Mouse (Mus musculus) myocyte (in vitro differentiated cells): ENCODE data around the gene Ube2d1. TPM values are rescaled to one million over a fixed set of nuclear protein-coding genes. Genes with fewer than 3 reads are reported as not detected.

Source experiments
- H3K27me3 ChIP-seq: one replicate; pipeline ENCODE4 v1.6.1; 2011; ENCODE audit not compliant: control insufficient read depth, insufficient read depth, insufficient read length
- H3K36me3 ChIP-seq: one replicate; pipeline ENCODE4 v1.6.1; 2011; ENCODE audit not compliant: control insufficient read depth, insufficient read depth
- H3K4me2 ChIP-seq: one replicate; pipeline ENCODE4 v1.6.1; 2011; ENCODE audit warnings: low read depth, control low read depth
- H3K4me3 ChIP-seq: one replicate; pipeline ENCODE4 v1.5.1; 2011; ENCODE audit warnings: mild to moderate bottlenecking, control low read depth, moderate library complexity
- H3K79me2 ChIP-seq: one replicate; pipeline ENCODE4 v1.6.1; 2011; ENCODE audit not compliant: control insufficient read depth, insufficient read depth
- H3ac ChIP-seq: one replicate; pipeline ENCODE4 v1.6.1; 2011; ENCODE audit not compliant: control insufficient read depth, insufficient read length
- CEBPB ChIP-seq: IDR thresholded peaks from 2 replicates; pipeline ENCODE4 v1.6.1; 2011; ENCODE audit warnings: mild to moderate bottlenecking, moderate library complexity; ENCODE audit not compliant: poor library complexity, insufficient read depth, severe bottlenecking
- E2F4 ChIP-seq: IDR thresholded peaks from one replicate; pipeline ENCODE4 v1.6.1; 2011; ENCODE audit warnings: mild to moderate bottlenecking, control low read depth, moderate library complexity; ENCODE audit not compliant: insufficient read depth
- MAX ChIP-seq: IDR thresholded peaks from one replicate; pipeline ENCODE4 v1.6.1; 2011; ENCODE audit warnings: low read depth, mild to moderate bottlenecking, control low read depth
- MYOD1 ChIP-seq, 3 experiments: IDR thresholded peaks; one replicate each; pipeline ENCODE4 v1.6.1; 2011; ENCODE audit warnings: control low read depth in 2 of 3, low read depth in 2 of 3, mild to moderate bottlenecking in 2 of 3, moderate library complexity in 1 of 3; ENCODE audit not compliant: insufficient read length in 2 of 3, control insufficient read depth in 1 of 3
- MYOG ChIP-seq, 3 experiments: IDR thresholded peaks; one replicate each; pipeline ENCODE4 v1.6.1; 2011; ENCODE audit warnings: control low read depth in 2 of 3, low read depth in 2 of 3, mild to moderate bottlenecking in 2 of 3; ENCODE audit not compliant: insufficient read length in 2 of 3, control insufficient read depth in 1 of 3, insufficient read depth in 1 of 3
- POLR2A ChIP-seq: IDR thresholded peaks from one replicate; pipeline ENCODE4 v1.6.1; 2011; ENCODE audit warnings: low read depth, mild to moderate bottlenecking, control low read depth, moderate library complexity; ENCODE audit not compliant: insufficient read length
- POLR2AphosphoS2 ChIP-seq: IDR thresholded peaks from one replicate; pipeline ENCODE4 v1.6.1; 2011; ENCODE audit warnings: low read depth, control low read depth; ENCODE audit not compliant: insufficient read length
- REST ChIP-seq: IDR thresholded peaks from one replicate; pipeline ENCODE4 v1.6.1; 2011; ENCODE audit warnings: mild to moderate bottlenecking, control low read depth, moderate library complexity; ENCODE audit not compliant: insufficient read depth, insufficient read length
- SRF ChIP-seq: IDR thresholded peaks from one replicate; pipeline ENCODE4 v1.6.1; 2011; ENCODE audit warnings: low read depth; ENCODE audit not compliant: control insufficient read depth, insufficient read length
- TCF12 ChIP-seq: IDR thresholded peaks from one replicate; pipeline ENCODE4 v1.6.1; 2011; ENCODE audit warnings: mild to moderate bottlenecking, control low read depth; ENCODE audit not compliant: poor library complexity, insufficient read depth, severe bottlenecking
- TCF3 ChIP-seq: IDR thresholded peaks from one replicate; pipeline ENCODE4 v1.6.1; 2011; ENCODE audit warnings: low read depth, control low read depth; ENCODE audit not compliant: insufficient read length
- USF1 ChIP-seq: IDR thresholded peaks from one replicate; pipeline ENCODE4 v1.6.1; 2011; ENCODE audit warnings: low read depth, mild to moderate bottlenecking, control low read depth, moderate library complexity
- polyA plus RNA-seq: library from polyadenylated mRNA; unstranded; fragments of >200 nt; fragmentation: generic; extraction: Trizol; gene quantifications from one replicate; pipeline ENCODE4 v1.2.1, GENCODE M21; 2012; ENCODE audit warnings: missing spikeins

The Ube2d1 gene
- polyA plus RNA-seq, 1 experiment: 69.3 TPM

DNA sequence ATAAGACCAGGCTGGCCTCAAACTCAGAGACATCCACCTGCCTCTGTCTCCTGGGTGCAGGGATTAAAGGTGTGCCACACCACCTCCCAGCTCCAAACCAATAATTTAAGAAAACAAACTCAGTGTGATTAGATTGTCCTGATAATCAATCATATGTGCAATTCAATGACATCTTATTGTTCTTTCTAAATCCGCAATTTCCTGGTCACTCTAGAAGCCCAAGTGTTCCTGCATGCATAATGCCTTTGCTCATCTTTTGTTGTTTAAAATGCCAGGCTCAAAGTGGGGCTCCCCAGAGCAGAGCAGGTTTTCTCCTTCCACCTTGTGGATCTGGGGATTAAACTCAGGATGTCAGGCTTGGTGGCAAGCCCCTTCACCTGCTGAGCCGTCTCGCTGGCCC is 25.2 kb upstream of the Ube2d1 start:
- TF ChIP-seq POLR2A (no peak), MYOG (IDR thresholded peaks at IDR 0.05; ENCODE audit: control insufficient read depth in 1 of 3, insufficient read depth in 1 of 3, insufficient read length in 2 of 3, low read depth in 2 of 3) (no peak), USF1 (no peak), SRF (no peak), CEBPB (no peak), REST (no peak), TCF12 (no peak), TCF3 (no peak), E2F4 (no peak), POLR2AphosphoS2 (no peak), MAX (no peak), MYOD1 (IDR thresholded peaks at IDR 0.05; ENCODE audit: control insufficient read depth in 1 of 3, insufficient read length in 2 of 3, low read depth in 2 of 3) (no peak)

GRCm38 (mm10) chr10:71308199-71308598 is 23.1 kb upstream of the Ube2d1 start:
- H3K36me3 ChIP-seq: no peaks in the 10 kb centered on the region
- H3K4me2 ChIP-seq: no peak overlapping the region

More for the DNA sequence above, 25.2 kb upstream of the Ube2d1 start:
- Histone ChIP-seq H3K36me3 (no peaks in the 10 kb centered on the region), H3K27me3 (no peaks in the 10 kb centered on the region), H3K4me3 (no peak overlapping the region), H3K4me2 (no peak overlapping the region), H3ac (no peak overlapping the region), H3K79me2 (no peaks in the 10 kb centered on the region)

DNA sequence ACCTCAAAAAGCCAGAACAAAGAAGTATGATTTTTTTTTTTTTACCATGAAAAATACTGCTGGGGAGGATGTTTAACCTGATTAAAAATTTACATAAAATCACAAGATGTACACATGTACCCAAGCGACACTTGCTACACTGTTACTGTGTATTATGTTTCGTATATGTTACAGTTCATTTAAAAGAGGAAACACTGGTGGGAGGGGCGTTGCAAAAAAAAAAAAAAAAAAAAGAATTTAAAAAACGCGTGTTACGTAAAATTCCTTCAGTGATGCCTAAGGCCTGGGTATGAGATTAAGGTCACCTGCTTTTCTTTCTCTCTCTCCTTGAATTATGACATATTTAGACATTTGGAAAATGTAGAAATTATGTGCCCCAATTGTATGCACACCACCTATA is 21.7 kb upstream of the Ube2d1 start:
- H3K4me3 ChIP-seq: peak overlapping the region; percentile 8
- peak overlapping the region; percentile 76 for H3K4me2 ChIP-seq
- TF ChIP-seq TCF3 (no peak), E2F4 (no peak), MYOD1 (IDR thresholded peaks at IDR 0.05; ENCODE audit: control insufficient read depth in 1 of 3, insufficient read length in 2 of 3, low read depth in 2 of 3) (no peak)
- H3K79me2 ChIP-seq: no peaks in the 10 kb centered on the region
- no peak overlapping the region for H3ac ChIP-seq
- H3K36me3 ChIP-seq: no peaks in the 10 kb centered on the region
- H3K27me3 ChIP-seq: no peaks in the 10 kb centered on the region

More at GRCm38 (mm10) chr10:71308199-71308598, 23.1 kb upstream of the Ube2d1 start:
- no peak overlapping the region for H3K4me3 ChIP-seq
- no peak for TF ChIP-seq E2F4
- no peak for TF ChIP-seq POLR2AphosphoS2
- TF ChIP-seq REST: no peak
- no peak for TF ChIP-seq CEBPB
- TF ChIP-seq MYOD1 (IDR thresholded peaks at IDR 0.05; ENCODE audit: control insufficient read depth in 1 of 3, insufficient read length in 2 of 3, low read depth in 2 of 3): no peak
- TF ChIP-seq SRF: no peak
- TF ChIP-seq MYOG (IDR thresholded peaks at IDR 0.05; ENCODE audit: control insufficient read depth in 1 of 3, insufficient read depth in 1 of 3, insufficient read length in 2 of 3, low read depth in 2 of 3): no peak
- TF ChIP-seq MAX: no peak
- TF ChIP-seq TCF12: no peak
- TF ChIP-seq TCF3: no peak
- TF ChIP-seq POLR2A: no peak
- no peak for TF ChIP-seq USF1
- H3ac ChIP-seq: no peak overlapping the region
- no peaks in the 10 kb centered on the region for H3K79me2 ChIP-seq
- no peaks in the 10 kb centered on the region for H3K27me3 ChIP-seq

DNA sequence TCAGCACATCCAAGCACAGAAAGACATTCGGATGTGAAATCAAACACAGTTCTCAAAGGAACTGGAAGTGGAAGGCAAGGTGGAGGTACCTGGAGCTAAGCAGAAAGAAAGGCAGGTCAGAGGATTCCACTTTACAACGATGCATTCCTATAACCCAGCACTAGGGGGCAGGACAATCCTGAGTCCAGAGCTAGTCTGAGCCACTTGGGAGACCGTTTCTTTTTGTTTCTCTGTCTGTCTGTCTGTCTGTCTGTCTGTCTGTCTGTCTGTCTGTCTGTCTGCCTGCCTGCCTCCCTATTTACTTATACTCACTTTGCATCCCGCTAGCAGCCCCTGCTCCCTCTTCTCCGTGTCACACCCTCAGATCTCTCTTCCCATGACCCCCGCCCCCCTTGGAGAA is 21.1 kb upstream of the Ube2d1 start:
- H3K4me2 ChIP-seq: peak overlapping the region; percentile 76
- no peaks in the 10 kb centered on the region for H3K36me3 ChIP-seq
- no peak overlapping the region for H3ac ChIP-seq
- H3K4me3 ChIP-seq: peak overlapping the region; percentile 8
- no peaks in the 10 kb centered on the region for H3K27me3 ChIP-seq
- no peaks in the 10 kb centered on the region for H3K79me2 ChIP-seq
- TF ChIP-seq USF1 (no peak), REST (no peak), MYOG (IDR thresholded peaks at IDR 0.05; ENCODE audit: control insufficient read depth in 1 of 3, insufficient read depth in 1 of 3, insufficient read length in 2 of 3, low read depth in 2 of 3) (no peak), MAX (no peak), CEBPB (no peak), MYOD1 (IDR thresholded peaks at IDR 0.05; ENCODE audit: control insufficient read depth in 1 of 3, insufficient read length in 2 of 3, low read depth in 2 of 3) (no peak), TCF3 (no peak), TCF12 (no peak), E2F4 (no peak)

- no peaks in the 10 kb centered on the region for H3K36me3 ChIP-seq
- no peak overlapping the region for H3K4me2 ChIP-seq
- TF ChIP-seq MAX (no peak), POLR2A (no peak), CEBPB (no peak), MYOD1 (IDR thresholded peaks at IDR 0.05; ENCODE audit: control insufficient read depth in 1 of 3, insufficient read length in 2 of 3, low read depth in 2 of 3) (no peak), TCF12 (no peak), E2F4 (no peak), SRF (no peak), MYOG (IDR thresholded peaks at IDR 0.05; ENCODE audit: control insufficient read depth in 1 of 3, insufficient read depth in 1 of 3, insufficient read length in 2 of 3, low read depth in 2 of 3) (no peak), TCF3 (no peak), REST (no peak), POLR2AphosphoS2 (no peak), USF1 (no peak)
- H3K27me3 ChIP-seq: no peaks in the 10 kb centered on the region
- no peak overlapping the region for H3K4me3 ChIP-seq
- H3K79me2 ChIP-seq: no peaks in the 10 kb centered on the region
- H3ac ChIP-seq: no peak overlapping the region
Observed at GRCm38 (mm10) chr10:71302490-71302889, 17.4 kb upstream of the Ube2d1 start.
